Mouse (Mus musculus): ENCODE results near the gene Psmd5. TPM values are rescaled to one million over a fixed set of nuclear protein-coding genes. Genes with fewer than 3 reads are reported as not detected.

The Psmd5 gene
- polyA plus RNA-seq, 1 experiment from 2014 or later = 129 TPM

Other genes starting within 250 kb of the Psmd5 start
- 100 and 105 TPM in 2 replicates for gene Gapvd1, start 119.7 kb downstream of the Psmd5 start, polyA plus RNA-seq (2014; fragmentation: Nextera tagmentation; extraction: Ambion mirVana)
- gene Hspa5, start 103.0 kb downstream of the Psmd5 start, polyA plus RNA-seq (2014; fragmentation: Nextera tagmentation; extraction: Ambion mirVana) = 384 and 454 TPM in 2 replicates
- gene Rabepk, start 75.1 kb downstream of the Psmd5 start, polyA plus RNA-seq (2014; fragmentation: Nextera tagmentation; extraction: Ambion mirVana) = 26.9 and 29.3 TPM in 2 replicates
- 78.6 and 78.9 TPM in 2 replicates for gene Fbxw2, start 48.7 kb downstream of the Psmd5 start, polyA plus RNA-seq (2014; fragmentation: Nextera tagmentation; extraction: Ambion mirVana)
- gene Gm34653, start 42.0 kb downstream of the Psmd5 start, polyA plus RNA-seq (2014; fragmentation: Nextera tagmentation; extraction: Ambion mirVana) = not detected in 2 replicates
- gene Cutal, start 572 bp downstream of the Psmd5 start, polyA plus RNA-seq (2014; fragmentation: Nextera tagmentation; extraction: Ambion mirVana) = 0.08 and 0.16 TPM in 2 replicates
- 4.7 and 6.2 TPM in 2 replicates for gene Phf19, start 39.1 kb upstream of the Psmd5 start, polyA plus RNA-seq (2014; fragmentation: Nextera tagmentation; extraction: Ambion mirVana)
- 0.42 and 0.76 TPM in 2 replicates for gene Traf1, start 86.8 kb upstream of the Psmd5 start, polyA plus RNA-seq (2014; fragmentation: Nextera tagmentation; extraction: Ambion mirVana)
- gene Hc, start 186.5 kb upstream of the Psmd5 start, polyA plus RNA-seq (2014; fragmentation: Nextera tagmentation; extraction: Ambion mirVana) = 0.69 and 1.1 TPM in 2 replicates
- 0.12 and 0.27 TPM in 2 replicates for gene AI182371, start 226.6 kb upstream of the Psmd5 start, polyA plus RNA-seq (2014; fragmentation: Nextera tagmentation; extraction: Ambion mirVana)
- gene Cntrl, start 234.5 kb upstream of the Psmd5 start, polyA plus RNA-seq (2014; fragmentation: Nextera tagmentation; extraction: Ambion mirVana) = 14.5 and 14.9 TPM in 2 replicates